In the genomic region with DNA sequence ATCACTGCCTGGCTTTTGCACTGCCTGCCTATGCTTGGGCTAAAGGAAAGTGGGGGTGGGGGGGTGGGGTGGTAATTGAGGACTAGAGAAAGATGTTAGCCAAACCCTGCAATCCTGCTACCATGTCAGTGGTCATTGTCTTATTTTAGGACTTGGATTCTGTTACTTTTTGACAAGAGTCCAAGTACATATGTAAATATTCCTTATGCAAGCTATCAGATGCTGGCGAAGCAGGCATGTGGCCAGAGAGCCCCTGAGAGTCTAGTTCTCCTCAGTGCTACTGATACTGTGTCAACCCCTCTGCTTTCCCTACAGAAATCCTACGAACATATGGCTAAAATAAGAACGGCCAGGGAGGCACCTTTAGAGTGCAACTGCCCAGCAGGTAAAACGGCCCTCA, we compare ENCODE assay signal across 16 mouse cellular contexts. TPM values are rescaled to one million over a fixed set of nuclear protein-coding genes. Genes with fewer than 3 reads are reported as not detected.
DNase-seq lines count a peak whose midpoint lies in the region; ATAC-seq and TF ChIP-seq lines count a peak whose summit lies in the region.
"Had no signal": no experiment of that assay in that cellular context is flagged by ENCODE, and none has a peak within 500 bp of the region (broad histone marks: within the 10 kb centered on the region; RNA-seq: fewer than 3 reads in every experiment).

No protein-coding gene starts in this region.

- TF ChIP-seq CTCF in midbrain, postnatal 0 days (IDR thresholded peaks at IDR 0.05), result no peak

- no peaks in the 10 kb centered on the region for H3K9me3 ChIP-seq in hindbrain, embryonic 13.5 days
- H3K9me3 ChIP-seq in hindbrain, embryonic 11.5 days (ENCODE audit: control insufficient read depth, low read length), result no peaks in the 10 kb centered on the region
- H3K9me3 ChIP-seq in lung, embryonic 16.5 days (ENCODE audit: control insufficient read depth, low read length), result no peaks in the 10 kb centered on the region
- no peaks in the 10 kb centered on the region for H3K9me3 ChIP-seq in hindbrain, embryonic 16.5 days (ENCODE audit: control insufficient read depth, low read length)
- H3K9me3 ChIP-seq in midbrain, postnatal 0 days (ENCODE audit: low read length), result no peaks in the 10 kb centered on the region
- H3K9me3 ChIP-seq: heart, embryonic 15.5 days; intestine, embryonic 15.5 days had no signal

- no peaks in the 10 kb centered on the region for H3K36me3 ChIP-seq in hindbrain, embryonic 13.5 days
- H3K36me3 ChIP-seq in hindbrain, embryonic 11.5 days (ENCODE audit: control insufficient read depth, insufficient read depth, low read length), result no peaks in the 10 kb centered on the region
- H3K36me3 ChIP-seq in lung, embryonic 16.5 days (ENCODE audit: control insufficient read depth, insufficient read depth, low read length), result no peaks in the 10 kb centered on the region
- H3K36me3 ChIP-seq in hindbrain, embryonic 16.5 days (ENCODE audit: control insufficient read depth, insufficient read depth, low read length), result no peaks in the 10 kb centered on the region
- no peaks in the 10 kb centered on the region for H3K36me3 ChIP-seq in midbrain, postnatal 0 days (ENCODE audit: insufficient read depth, low read length)
- H3K36me3 ChIP-seq: heart, embryonic 15.5 days; intestine, embryonic 15.5 days had no signal

- H3K4me1 ChIP-seq in hindbrain, embryonic 13.5 days (replicated peaks), result peaks cover 11% of the 10 kb centered on the region
- H3K4me1 ChIP-seq in hindbrain, embryonic 11.5 days (replicated peaks; ENCODE audit: control insufficient read depth, insufficient read depth, low read length), result no peaks in the 10 kb centered on the region
- peaks cover 6% of the 10 kb centered on the region; the same call in 1 of the 2 replicates for H3K4me1 ChIP-seq in lung, embryonic 16.5 days (replicated peaks; ENCODE audit: control insufficient read depth, insufficient read depth, low read length)
- H3K4me1 ChIP-seq in hindbrain, embryonic 16.5 days (ENCODE audit: control insufficient read depth, insufficient read depth, low read depth, low read length), result peaks cover 5% of the 10 kb centered on the region; the same call in 1 of the 2 replicates
- no peaks in the 10 kb centered on the region; the same call in 1 of the 2 replicates for H3K4me1 ChIP-seq in midbrain, postnatal 0 days (ENCODE audit: insufficient read depth, low read length)

- H3K27ac ChIP-seq in hindbrain, embryonic 13.5 days, result no peak overlapping the region
- H3K27ac ChIP-seq in hindbrain, embryonic 11.5 days (ENCODE audit: low read depth, low read length), result no peak overlapping the region
- no peak overlapping the region for H3K27ac ChIP-seq in lung, embryonic 16.5 days (ENCODE audit: low read length)
- H3K27ac ChIP-seq in hindbrain, embryonic 16.5 days (ENCODE audit: low read depth, low read length), result no peak overlapping the region
- no peak overlapping the region for H3K27ac ChIP-seq in midbrain, postnatal 0 days (ENCODE audit: low read depth, low read length)
- H3K27ac ChIP-seq: heart, embryonic 15.5 days; intestine, embryonic 15.5 days; liver, embryonic 14.5 days had no signal

- ATAC-seq in hindbrain, embryonic 13.5 days (ENCODE audit: low FRiP score), result no peak
- no peak for ATAC-seq in hindbrain, embryonic 11.5 days (ENCODE audit: low FRiP score)
- ATAC-seq in lung, embryonic 16.5 days (ENCODE audit: low read depth), result no peak
- no peak for ATAC-seq in hindbrain, embryonic 16.5 days
- ATAC-seq in midbrain, postnatal 0 days (ENCODE audit: low FRiP score), result no peak
- ATAC-seq: intestine, embryonic 15.5 days had no signal

- 0 out of 2 replicates have a peak overlapping the region, but pooled peaks have one; percentile 10 for H3K4me2 ChIP-seq in hindbrain, embryonic 13.5 days
- no peak overlapping the region for H3K4me2 ChIP-seq in hindbrain, embryonic 11.5 days (replicated peaks; ENCODE audit: low read depth, low read length)
- peak overlapping the region; percentile 99 for H3K4me2 ChIP-seq in lung, embryonic 16.5 days (ENCODE audit: low read depth, low read length)
- peak overlapping the region; percentile 5; the same call in 1 of the 2 replicates for H3K4me2 ChIP-seq in hindbrain, embryonic 16.5 days (ENCODE audit: low read length)
- H3K4me2 ChIP-seq in midbrain, postnatal 0 days (ENCODE audit: low read depth, low read length, poor library complexity, severe bottlenecking), result peak overlapping the region; percentile 93

- H3K4me3 ChIP-seq in hindbrain, embryonic 13.5 days, result no peak overlapping the region
- no peak overlapping the region for H3K4me3 ChIP-seq in hindbrain, embryonic 11.5 days (ENCODE audit: low read depth, low read length)
- H3K4me3 ChIP-seq in lung, embryonic 16.5 days (ENCODE audit: low read length), result peak overlapping the region; percentile 74
- H3K4me3 ChIP-seq in hindbrain, embryonic 16.5 days (ENCODE audit: low read length), result no peak overlapping the region
- peak overlapping the region; percentile 62; the same call in 1 of the 2 replicates for H3K4me3 ChIP-seq in midbrain, postnatal 0 days (ENCODE audit: low read depth, low read length)

- no peak overlapping the region for H3K9ac ChIP-seq in hindbrain, embryonic 13.5 days
- H3K9ac ChIP-seq in hindbrain, embryonic 11.5 days (ENCODE audit: low read depth, low read length), result no peak overlapping the region
- no peak overlapping the region for H3K9ac ChIP-seq in lung, embryonic 16.5 days (ENCODE audit: low read length)
- H3K9ac ChIP-seq in hindbrain, embryonic 16.5 days (ENCODE audit: low read depth, low read length), result no peak overlapping the region
- H3K9ac ChIP-seq in midbrain, postnatal 0 days (replicated peaks; ENCODE audit: low read length, poor library complexity, severe bottlenecking), result no peak overlapping the region
- H3K9ac ChIP-seq: heart, embryonic 15.5 days; intestine, embryonic 15.5 days; liver, embryonic 14.5 days had no signal

- DNase-seq in hindbrain, embryonic 11.5 days (ENCODE audit: low spot score), result no peak
- DNase-seq in lung, postnatal 36 days, result no peak
- DNase-seq in midbrain, postnatal 0 days (ENCODE audit: low spot score), result no peak
- no peak for DNase-seq in embryo, embryonic 10.5 days (ENCODE audit: low spot score)
- DNase-seq in heart, postnatal 10 days, result no peak
- DNase-seq: cerebellum, adult 11-12 months; kidney, postnatal 10 days; thymus, postnatal 4 days had no signal

- H3K27me3 ChIP-seq in hindbrain, embryonic 13.5 days, result peaks cover 24% of the 10 kb centered on the region
- no peaks in the 10 kb centered on the region for H3K27me3 ChIP-seq in hindbrain, embryonic 11.5 days (ENCODE audit: control insufficient read depth, insufficient read depth, low read length)
- H3K27me3 ChIP-seq in lung, embryonic 16.5 days (ENCODE audit: control insufficient read depth, insufficient read depth, low read depth, low read length), result no peaks in the 10 kb centered on the region
- H3K27me3 ChIP-seq in hindbrain, embryonic 16.5 days (replicated peaks; ENCODE audit: control insufficient read depth, insufficient read depth, low read length), result no peaks in the 10 kb centered on the region
- no peaks in the 10 kb centered on the region for H3K27me3 ChIP-seq in midbrain, postnatal 0 days (ENCODE audit: insufficient read depth, low read length)
- H3K27me3 ChIP-seq: intestine, embryonic 15.5 days had no signal

- intact Hi-C loops in heart, postnatal 10 days (cut with DNase I), result loop anchor here (5.0 kb wide), 4 partner anchors 85 to 510 kb away; no protein-coding TSS in a partner anchor

- 87% methylated on average over 4 of the region's 4 CpGs for WGBS in hindbrain, embryonic 13.5 days
- 72% methylated on average over 4 of the region's 4 CpGs for WGBS in hindbrain, embryonic 11.5 days
- WGBS in lung, embryonic 16.5 days, result 39% methylated on average over 4 of the region's 4 CpGs
- 79% methylated on average over 4 of the region's 4 CpGs for WGBS in hindbrain, embryonic 16.5 days
- 72% methylated on average over 4 of the region's 4 CpGs for WGBS in midbrain, postnatal 0 days

RNA-seq across cellular contexts. Expression of a gene that starts 51.1 kb away (rescaled TPM):
- 3.4 and 3.6 TPM in 2 replicates for polyA plus RNA-seq in hindbrain, embryonic 13.5 days (2015; fragmentation: Nextera tagmentation; extraction: Ambion mirVana)
- 4.6 and 5.3 TPM in 2 replicates for polyA plus RNA-seq in hindbrain, embryonic 11.5 days (2014; fragmentation: Nextera tagmentation; extraction: Ambion mirVana)
- polyA plus RNA-seq in lung, embryonic 16.5 days (2015; fragmentation: Nextera tagmentation; extraction: Ambion mirVana), result 17.6 and 20.3 TPM in 2 replicates
- polyA plus RNA-seq in hindbrain, embryonic 16.5 days (2015; fragmentation: Nextera tagmentation; extraction: Ambion mirVana), result 4.8 and 5.0 TPM in 2 replicates
- total RNA-seq in midbrain, postnatal 0 days (2014; rRNA removed), result 28.0 and 40.4 TPM in 2 replicates
- polyA plus RNA-seq in midbrain, postnatal 0 days (2015; fragmentation: Nextera tagmentation; extraction: Ambion mirVana), result 8.6 and 10.6 TPM in 2 replicates
- total RNA-seq in heart, postnatal 10 days (2021), result 1 to 10 TPM; 1.2 to 1.3 TPM
- total RNA-seq: common myeloid progenitor, adult 5-6 weeks; granulocyte monocyte progenitor cell, adult 5-6 weeks had no signal

Comparison
In these comparisons a context has a peak if more than half of its experiments do, and no peak if none do; other contexts are left out.
1. H3K4me3 ChIP-seq: peak in lung, embryonic 16.5 days (single experiment) and midbrain, postnatal 0 days (single experiment); none in hindbrain, embryonic 13.5 days (single experiment), hindbrain, embryonic 11.5 days (single experiment) and hindbrain, embryonic 16.5 days (single experiment).